Mouse (Mus musculus) macrophage (primary cell): ENCODE data around the gene Foxc1. TPM values are rescaled to one million over a fixed set of nuclear protein-coding genes. Genes with fewer than 3 reads are reported as not detected.
A peak's percentile ranks its signal among the peaks of the same experiment; 100 is the strongest.

ENCODE experiments used
- H3K27ac ChIP-seq: fragments of 350-480 bp; formaldehyde crosslinking; 2 replicates; pipeline ENCODE4 v1.9.0; 2021
- H3K36me3 ChIP-seq: fragments of 350-480 bp; formaldehyde crosslinking; 2 replicates; pipeline ENCODE4 v1.9.0; 2021; ENCODE audit errors: inconsistent target
- H3K4me3 ChIP-seq: fragments of 350-480 bp; formaldehyde crosslinking; 2 replicates; pipeline ENCODE4 v1.9.0; 2021; ENCODE audit errors: inconsistent target
- H3K79me2 ChIP-seq: fragments of 350-480 bp; formaldehyde crosslinking; 2 replicates; pipeline ENCODE4 v1.9.0; 2021; ENCODE audit errors: inconsistent target
- WGBS: methylation state at CpG from one replicate; pipeline ENCODE4 v1.1.7; 2026; ENCODE audit warnings: inconsistent platforms; ENCODE audit not compliant: missing documents; 5-methylcytosine and 5-hydroxymethylcytosine counted together
- polyA plus RNA-seq: library from polyadenylated mRNA; stranded (reverse); fragments of 250-400 nt; gene quantifications from 3 replicates; pipeline ENCODE4 v1.2.4, GENCODE M21; 2018; ENCODE audit warnings: inconsistent platforms

The Foxc1 gene
- polyA plus RNA-seq, 1 experiment from 2014 or later: not detected

DNA sequence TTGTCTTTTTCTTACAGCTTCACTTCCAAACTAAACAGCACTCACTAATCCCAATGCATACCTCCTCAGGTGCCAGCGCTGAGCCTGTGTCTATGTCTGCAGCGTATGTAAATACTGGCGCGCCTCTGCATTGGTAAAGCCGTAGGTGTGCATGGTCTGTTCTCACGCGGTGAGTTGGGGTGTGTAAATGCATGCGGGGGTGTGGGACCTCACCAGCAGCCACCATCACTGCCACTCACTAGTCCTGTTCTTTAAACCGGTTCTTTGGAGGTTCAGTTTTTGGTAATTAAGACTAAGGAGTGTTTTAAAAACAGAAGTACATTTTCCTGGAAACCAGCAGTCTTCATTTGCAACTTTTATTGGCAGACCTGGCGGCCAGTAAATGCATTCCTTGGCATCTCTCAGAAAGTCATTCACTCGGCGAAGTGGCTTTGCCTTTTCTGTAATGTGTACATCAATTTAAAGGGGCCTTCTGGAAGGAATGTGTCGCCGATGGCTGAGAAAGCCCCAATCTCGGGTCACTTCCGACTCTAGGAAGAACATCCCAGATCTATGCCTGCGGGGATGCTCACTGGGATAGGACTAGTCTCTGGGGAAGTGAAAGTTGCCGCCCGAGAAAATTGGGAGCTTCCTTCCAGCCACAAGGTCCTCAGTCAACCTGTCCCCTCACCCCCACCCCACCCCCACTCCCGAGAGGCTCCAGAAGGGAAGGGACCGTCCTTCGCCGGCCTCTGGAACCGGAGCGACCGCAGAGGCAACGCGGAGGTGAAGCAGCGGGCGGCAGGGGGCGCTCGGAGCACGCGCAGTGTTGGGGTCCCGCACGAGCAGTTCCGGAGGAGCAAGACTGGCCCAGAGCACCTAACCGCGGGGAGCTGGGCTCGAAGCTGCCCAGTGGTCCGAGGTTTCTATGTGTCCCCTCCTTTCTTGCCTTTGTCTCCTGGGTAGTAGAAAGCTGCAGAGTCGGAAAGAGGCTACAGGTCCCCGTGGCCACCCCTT lies 5.6 kb upstream of the Foxc1 start:
- H3K27ac ChIP-seq: no peak overlapping the region
- H3K4me3 ChIP-seq: no peak overlapping the region
- H3K79me2 ChIP-seq: no peaks in the 10 kb centered on the region
- H3K36me3 ChIP-seq: no peaks in the 10 kb centered on the region
- 3% methylated on average over 42 of the region's 43 CpGs for WGBS

DNA sequence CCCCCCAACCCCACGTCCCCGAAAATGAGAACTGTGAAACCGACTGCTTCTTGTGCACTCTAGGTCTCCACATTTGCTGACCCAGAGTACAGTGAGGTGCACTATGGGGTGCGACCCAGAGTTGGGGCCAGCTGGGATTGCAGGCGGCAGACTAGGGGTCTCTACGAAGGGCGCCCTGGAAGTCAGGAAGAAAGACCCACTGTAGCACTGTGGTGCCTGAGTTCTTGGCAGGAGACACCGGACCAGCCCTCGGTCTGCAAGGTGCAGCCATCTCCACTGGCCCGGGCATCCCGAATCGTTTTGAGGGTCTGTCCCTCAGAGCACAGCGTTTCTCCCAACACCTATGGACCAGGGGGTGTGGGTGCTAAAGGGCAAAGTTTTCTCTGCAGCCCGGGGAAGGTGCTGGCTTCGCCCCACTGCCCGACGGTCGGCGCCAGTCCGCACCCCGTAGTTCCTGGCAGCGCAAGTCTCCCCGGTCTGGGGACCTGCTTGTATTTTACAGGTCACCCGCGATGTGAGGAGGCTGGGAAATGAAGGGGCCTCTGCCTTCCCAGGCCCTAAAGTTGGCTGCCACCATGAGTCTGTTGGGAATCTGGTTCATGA lies 4.6 kb upstream of the Foxc1 start:
- 9% methylated on average over 25 of the region's 25 CpGs for WGBS
- no peaks in the 10 kb centered on the region for H3K36me3 ChIP-seq
- H3K27ac ChIP-seq: no peak overlapping the region
- H3K4me3 ChIP-seq: no peak overlapping the region
- no peaks in the 10 kb centered on the region for H3K79me2 ChIP-seq

DNA sequence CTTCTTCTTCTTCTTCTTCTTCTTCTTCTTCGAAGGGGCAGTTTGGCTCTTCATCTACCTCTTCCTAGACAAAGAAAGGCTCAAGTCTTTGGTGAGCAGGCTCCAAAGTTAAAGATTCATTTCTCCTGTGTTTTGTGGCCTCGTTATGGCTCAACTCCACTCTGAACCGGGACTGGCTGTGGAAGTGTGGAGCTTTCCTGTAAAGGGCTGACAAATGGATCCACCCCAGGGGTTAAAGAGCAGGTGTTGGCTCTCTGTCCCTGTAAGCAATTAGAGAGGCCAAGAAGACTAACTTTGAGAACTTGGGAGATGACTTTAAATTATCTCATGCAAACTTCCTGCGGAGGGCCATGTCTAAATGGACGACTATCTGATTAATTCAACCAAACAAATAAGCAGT lies 4.0 kb upstream of the Foxc1 start:
- 2% methylated on average over 4 of the region's 5 CpGs for WGBS
- Histone ChIP-seq H3K79me2 (no peaks in the 10 kb centered on the region), H3K36me3 (no peaks in the 10 kb centered on the region), H3K4me3 (no peak overlapping the region), H3K27ac (no peak overlapping the region)

DNA sequence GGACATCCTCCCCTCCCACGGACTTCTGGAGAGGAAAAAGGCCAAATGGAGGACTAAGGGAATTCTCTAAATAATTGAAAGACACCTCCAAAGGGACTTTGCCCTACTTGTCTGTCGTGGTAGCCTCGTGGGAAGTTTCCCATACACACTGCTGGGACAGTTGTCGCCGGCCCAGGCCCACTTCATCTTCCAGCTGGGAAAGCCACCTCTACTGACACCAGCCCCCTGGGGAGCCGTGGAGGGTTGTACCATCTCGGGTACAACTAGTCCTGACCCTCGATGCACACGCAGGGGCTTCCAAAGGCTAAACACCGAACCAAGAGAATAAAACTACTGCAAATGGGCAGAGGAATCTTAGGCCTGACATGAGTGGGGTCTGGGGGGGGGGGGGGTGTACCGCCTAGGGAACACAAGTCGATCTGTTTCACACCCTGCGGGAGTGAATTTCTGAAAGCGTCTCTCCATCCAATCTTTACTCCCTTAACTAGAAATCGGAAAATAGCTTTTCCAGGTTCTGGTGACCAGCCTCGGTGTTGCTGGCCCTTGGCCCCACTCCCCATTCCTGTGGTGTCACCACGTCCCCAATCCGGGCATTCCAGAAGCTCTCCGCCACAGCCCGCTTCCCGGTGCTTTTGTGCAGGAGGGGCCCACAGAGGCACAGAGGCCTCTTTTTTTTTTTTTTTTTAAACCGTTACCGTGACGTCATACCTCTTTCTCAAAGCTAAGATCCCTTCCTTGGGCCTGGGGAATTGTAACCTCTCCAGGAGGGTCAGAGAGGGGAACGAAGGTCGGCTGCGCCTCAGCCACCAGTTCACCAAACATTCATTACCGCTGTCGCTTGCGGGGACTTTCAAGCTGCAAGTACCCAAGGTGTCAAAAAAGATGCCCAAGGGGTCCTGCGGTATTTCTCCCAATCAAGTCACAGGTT lies 3.0 kb upstream of the Foxc1 start:
- 10% methylated on average over 31 of the region's 31 CpGs for WGBS
- Histone ChIP-seq H3K4me3 (no peak overlapping the region), H3K79me2 (no peaks in the 10 kb centered on the region), H3K27ac (no peak overlapping the region), H3K36me3 (no peaks in the 10 kb centered on the region)

DNA sequence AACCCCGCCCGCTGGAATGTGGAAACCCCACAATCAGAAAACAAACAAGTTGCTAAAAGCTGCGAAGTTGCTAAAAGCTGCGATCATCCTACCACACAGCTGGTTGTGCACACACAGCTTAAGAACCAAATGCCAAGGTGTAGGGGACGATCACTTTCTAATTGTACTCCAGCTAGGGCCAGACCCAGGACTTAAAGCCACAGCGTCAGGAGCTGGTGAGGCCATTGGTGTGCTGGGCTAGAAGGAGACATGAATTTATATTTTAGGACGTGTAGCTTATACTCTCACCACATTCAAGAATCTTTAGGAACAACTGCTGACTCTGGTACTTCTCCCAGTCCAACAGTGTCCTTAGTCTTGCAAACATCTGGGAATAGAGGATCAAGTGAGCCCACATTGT lies 1.9 kb upstream of the Foxc1 start:
- no peak overlapping the region for H3K4me3 ChIP-seq
- no peaks in the 10 kb centered on the region for H3K79me2 ChIP-seq
- no peaks in the 10 kb centered on the region for H3K36me3 ChIP-seq
- WGBS: 9% methylated on average over 7 of the region's 7 CpGs
- no peak overlapping the region for H3K27ac ChIP-seq

DNA sequence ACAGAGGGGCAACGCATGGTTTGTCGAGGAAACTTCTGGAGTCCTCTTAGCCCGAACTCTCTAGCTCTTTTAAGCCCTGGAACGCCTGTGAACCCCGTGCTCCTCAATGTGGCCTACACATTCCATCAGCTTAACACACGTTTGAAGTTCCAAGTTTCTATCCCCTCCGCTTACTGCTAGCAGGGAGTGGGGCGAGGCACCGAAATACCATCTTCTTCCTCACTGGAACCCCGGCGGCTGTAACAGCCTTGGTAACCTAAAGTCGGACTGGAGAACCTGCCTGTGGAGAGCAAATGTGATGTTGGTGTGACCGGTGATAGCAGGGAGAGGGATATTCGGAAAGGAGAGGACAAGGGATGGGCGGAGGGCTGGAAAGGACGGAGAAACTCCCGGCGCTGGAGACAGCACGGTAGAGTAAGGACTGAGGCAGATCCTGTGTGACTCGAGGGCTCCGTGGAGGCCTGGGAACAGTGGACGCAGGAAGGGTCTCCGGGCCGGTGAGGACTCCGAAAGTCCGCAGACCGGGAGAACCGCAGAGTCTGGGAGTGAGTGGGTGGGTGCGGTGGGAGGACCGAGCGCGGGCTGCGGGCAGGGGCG lies 504 bp upstream of the Foxc1 start:
- WGBS: 10% methylated on average over 28 of the region's 34 CpGs
- no peaks in the 10 kb centered on the region for H3K36me3 ChIP-seq
- H3K27ac ChIP-seq: no peak overlapping the region
- H3K4me3 ChIP-seq: no peak overlapping the region
- no peaks in the 10 kb centered on the region for H3K79me2 ChIP-seq

DNA sequence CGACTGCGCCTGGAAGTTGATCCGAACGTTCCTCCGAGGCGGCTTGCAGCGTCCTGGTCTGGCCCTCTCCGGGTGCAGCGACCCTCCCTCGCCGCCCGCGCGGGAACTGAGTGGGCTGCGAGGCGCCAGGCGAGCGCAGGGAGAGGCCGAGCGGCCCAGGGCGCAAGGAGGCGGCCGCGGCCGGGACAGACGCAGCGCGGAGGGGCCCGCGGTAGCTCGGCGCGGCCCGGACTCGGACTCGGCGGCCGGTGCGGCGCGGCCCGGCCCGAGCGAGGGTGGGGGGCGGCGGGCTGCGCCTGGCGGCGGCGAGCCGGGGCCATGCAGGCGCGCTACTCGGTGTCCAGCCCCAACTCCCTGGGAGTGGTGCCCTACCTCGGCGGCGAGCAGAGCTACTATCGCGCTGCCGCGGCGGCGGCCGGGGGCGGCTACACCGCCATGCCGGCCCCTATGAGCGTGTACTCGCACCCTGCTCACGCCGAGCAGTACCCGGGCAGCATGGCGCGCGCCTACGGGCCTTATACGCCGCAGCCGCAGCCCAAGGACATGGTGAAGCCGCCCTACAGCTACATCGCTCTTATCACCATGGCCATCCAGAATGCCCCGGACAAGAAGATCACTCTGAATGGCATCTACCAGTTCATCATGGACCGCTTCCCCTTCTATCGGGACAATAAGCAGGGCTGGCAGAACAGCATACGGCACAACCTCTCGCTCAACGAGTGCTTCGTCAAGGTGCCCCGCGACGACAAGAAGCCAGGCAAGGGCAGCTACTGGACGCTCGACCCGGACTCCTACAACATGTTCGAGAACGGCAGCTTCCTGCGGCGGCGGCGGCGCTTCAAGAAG lies 680 bp downstream of the Foxc1 start:
- WGBS: under 1% methylated on average over 101 of the region's 101 CpGs

DNA sequence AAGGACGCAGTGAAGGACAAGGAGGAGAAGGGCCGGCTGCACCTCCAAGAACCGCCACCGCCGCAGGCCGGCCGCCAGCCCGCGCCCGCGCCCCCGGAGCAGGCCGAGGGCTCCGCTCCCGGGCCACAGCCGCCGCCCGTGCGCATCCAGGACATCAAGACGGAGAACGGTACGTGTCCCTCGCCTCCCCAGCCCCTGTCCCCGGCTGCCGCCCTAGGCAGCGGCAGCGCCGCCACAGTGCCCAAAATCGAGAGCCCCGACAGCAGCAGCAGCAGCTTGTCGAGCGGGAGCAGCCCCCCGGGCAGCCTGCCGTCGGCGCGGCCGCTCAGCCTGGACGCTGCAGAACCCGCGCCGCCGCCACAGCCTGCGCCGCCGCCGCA lies 1.3 kb downstream of the Foxc1 start:
- 2% methylated on average over 34 of the region's 47 CpGs for WGBS
- Histone ChIP-seq H3K36me3 (no peaks in the 10 kb centered on the region), H3K79me2 (no peaks in the 10 kb centered on the region), H3K4me3 (no peak overlapping the region), H3K27ac (no peak overlapping the region)

More for the DNA sequence above, 680 bp downstream of the Foxc1 start:
- Histone ChIP-seq H3K36me3 (no peaks in the 10 kb centered on the region), H3K27ac (no peak overlapping the region), H3K79me2 (no peaks in the 10 kb centered on the region), H3K4me3 (no peak overlapping the region)

DNA sequence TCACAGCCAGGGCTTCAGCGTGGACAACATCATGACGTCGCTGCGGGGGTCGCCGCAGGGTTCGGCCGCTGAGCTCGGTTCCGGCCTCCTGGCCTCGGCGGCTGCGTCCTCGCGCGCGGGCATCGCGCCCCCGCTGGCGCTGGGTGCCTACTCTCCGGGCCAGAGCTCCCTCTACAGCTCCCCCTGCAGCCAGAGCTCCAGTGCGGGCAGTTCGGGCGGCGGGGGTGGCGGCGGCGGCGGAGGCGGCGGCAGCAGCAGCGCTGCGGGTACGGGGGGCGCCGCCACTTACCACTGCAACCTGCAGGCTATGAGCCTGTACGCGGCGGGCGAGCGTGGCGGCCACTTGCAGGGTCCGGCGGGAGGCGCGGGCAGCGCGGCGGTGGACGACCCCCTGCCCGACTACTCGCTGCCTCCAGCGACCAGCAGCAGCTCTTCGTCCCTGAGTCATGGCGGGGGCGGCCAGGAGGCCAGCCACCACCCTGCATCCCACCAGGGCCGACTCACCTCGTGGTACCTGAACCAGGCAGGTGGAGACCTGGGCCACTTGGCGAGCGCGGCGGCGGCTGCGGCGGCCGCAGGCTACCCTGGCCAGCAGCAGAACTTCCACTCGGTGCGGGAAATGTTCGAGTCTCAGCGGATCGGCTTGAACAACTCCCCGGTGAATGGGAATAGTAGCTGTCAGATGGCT lies 1.8 kb downstream of the Foxc1 start:
- no peaks in the 10 kb centered on the region for H3K36me3 ChIP-seq
- H3K4me3 ChIP-seq: peak overlapping the region; percentile 14; the same call in 1 of the 2 replicates
- no peak overlapping the region for H3K27ac ChIP-seq
- 3% methylated on average over 69 of the region's 73 CpGs for WGBS
- no peaks in the 10 kb centered on the region for H3K79me2 ChIP-seq

DNA sequence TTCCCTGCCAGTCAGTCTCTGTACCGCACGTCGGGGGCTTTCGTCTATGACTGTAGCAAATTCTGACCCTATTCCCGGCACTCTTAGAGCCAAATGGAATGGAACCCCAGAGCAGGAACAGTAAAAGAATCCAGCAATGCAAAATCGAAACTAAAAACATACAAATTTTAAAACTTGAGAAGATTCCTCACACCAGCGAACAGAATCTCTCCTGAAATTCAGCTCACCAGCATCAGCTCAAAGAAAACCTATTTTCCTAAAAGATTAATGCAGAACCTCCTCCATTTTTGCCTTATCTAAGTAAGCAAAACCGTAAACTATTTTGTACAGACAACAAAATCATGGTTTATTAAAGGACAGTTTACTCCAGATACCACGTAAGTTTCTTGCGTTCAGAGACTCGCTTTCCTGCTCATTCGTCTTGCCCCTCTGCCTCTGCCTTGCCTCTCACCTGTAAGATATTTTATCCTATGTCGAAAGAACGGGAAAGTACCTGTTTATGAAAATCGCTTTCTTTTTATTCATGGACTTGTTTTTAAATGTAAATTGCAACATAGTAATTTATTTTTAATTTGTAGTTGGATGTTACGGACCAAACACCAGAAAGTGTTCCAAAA lies 2.5 kb downstream of the Foxc1 start:
- Histone ChIP-seq H3K79me2 (no peaks in the 10 kb centered on the region), H3K27ac (no peak overlapping the region), H3K36me3 (no peaks in the 10 kb centered on the region), H3K4me3 (peak overlapping the region; percentile 14; the same call in 1 of the 2 replicates)
- WGBS: 15% methylated on average over 16 of the region's 16 CpGs

DNA sequence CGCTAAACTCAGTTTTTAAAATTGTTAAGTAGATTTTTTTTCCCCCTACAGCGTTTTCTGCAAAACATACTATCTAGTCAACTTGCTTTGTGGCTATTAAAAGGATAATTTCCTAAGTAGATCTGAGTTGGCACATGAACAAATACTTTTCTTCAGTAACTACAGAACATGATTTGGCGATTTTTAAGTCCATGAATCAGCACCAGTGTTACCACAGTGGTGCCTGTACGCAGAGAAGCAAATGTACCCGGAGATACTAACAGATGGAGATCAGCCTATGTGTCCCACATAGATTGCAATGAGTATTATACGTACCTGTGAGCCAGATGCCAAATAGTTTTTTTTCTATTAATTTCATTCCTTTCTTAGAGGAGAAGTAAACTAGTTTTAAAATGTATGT lies 3.3 kb downstream of the Foxc1 start:
- 45% methylated on average over 6 of the region's 6 CpGs for WGBS
- no peaks in the 10 kb centered on the region for H3K79me2 ChIP-seq
- no peaks in the 10 kb centered on the region for H3K36me3 ChIP-seq
- H3K27ac ChIP-seq: no peak overlapping the region
- H3K4me3 ChIP-seq: no peak overlapping the region

DNA sequence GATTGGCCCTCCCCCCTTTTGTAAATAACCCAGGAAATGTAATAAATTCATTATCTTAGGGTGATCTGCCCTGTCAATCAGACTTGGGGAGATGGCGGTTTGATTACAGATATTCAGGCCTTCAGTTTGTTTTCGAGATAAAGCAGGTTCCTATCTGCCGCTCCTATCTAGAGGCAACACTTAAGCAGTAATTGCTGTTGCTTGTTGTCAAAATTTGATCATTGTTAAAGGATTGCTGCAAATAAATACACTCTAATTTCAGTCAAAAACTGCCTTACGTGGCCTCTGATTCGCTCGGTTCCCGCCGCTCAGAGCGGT lies 3.9 kb downstream of the Foxc1 start:
- Histone ChIP-seq H3K4me3 (no peak overlapping the region), H3K36me3 (no peaks in the 10 kb centered on the region), H3K79me2 (no peaks in the 10 kb centered on the region), H3K27ac (no peak overlapping the region)
- WGBS: 20% methylated on average over 9 of the region's 9 CpGs
